Mouse (Mus musculus): ENCODE measurements around the gene Mbd5.
"Not testable (repeated sequence)": the region's sequence is repeated elsewhere in the genome, so short reads cannot be mapped to it uniquely, and the experiment has no call there.

Gene Mbd5

GRCm38 (mm10) chr2:49169766-49170165 lies 220.5 kb downstream of the Mbd5 start:
- no peak for DNase-seq (ENCODE audit: low spot score in 2 of 2)

- no peak for DNase-seq (ENCODE audit: low spot score in 2 of 2)
Measured at GRCm38 (mm10) chr2:49177015-49177414, 227.7 kb downstream of the Mbd5 start.

DNA sequence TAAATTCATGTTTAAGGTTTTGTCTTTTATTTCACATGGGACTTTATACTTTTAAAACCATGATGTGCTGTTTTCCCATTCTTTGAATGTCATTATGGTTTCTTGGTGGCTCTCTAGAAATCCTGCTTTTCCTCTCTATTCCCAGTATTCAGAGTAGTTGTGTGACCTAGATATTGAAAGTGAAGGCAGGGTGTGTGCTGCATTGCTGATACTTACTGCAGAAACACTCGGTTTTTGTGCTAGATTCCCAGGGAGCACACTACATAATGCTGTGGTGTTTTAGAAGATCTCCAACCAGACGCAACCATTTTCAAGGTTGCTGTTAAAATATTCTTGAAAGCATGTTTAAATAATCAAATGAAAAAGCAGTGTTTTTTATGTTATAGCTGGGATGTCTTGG lies 241.7 kb downstream of the Mbd5 start:
- DNase-seq (ENCODE audit: low spot score in 2 of 2): no peak

DNA sequence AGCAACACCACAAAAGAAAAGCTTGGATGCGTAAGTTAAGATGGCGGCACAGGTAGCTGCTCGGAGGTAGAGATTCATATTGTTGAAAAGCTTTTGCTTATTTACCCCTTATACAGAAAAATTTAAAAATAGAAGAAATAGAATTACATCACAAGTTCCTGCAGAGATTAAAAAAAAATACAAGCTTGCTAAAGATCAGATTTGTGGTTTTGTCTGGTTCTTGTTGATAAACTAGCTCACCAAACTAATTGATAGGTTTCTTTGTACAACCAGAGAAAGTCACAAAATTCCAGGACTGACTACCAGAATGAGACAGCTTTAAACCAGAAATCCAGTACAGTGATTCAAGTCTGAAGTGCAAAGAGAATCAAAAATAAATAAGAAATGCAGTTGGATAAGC lies 242.4 kb downstream of the Mbd5 start:
- DNase-seq (ENCODE audit: low spot score in 2 of 2): no peak

DNA sequence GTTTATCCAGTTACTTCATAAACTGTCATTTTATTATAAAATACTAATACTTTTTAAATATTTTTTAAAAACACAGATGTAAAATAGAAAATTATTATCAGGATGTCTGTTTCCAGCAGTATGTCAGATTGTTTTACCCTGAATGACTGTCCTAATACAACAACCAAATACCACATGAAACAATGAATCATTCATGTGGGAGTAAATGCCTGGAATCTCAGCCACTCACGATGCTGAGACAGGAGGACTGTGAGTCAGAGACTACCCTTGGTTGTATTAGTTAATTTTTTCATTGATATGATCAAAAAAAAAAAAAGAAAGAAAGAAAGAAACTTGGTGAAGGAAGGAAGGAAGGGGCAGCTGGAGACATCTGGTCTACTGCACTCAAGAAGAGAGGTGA lies 254.8 kb downstream of the Mbd5 start:
- DNase-seq (ENCODE audit: low spot score in 2 of 2): no peak

- DNase-seq (ENCODE audit: low spot score in 2 of 2): not testable (repeated sequence)
Measured at GRCm38 (mm10) chr2:49205692-49206091, 256.4 kb downstream of the Mbd5 start.

- DNase-seq (ENCODE audit: low spot score in 2 of 2): no peak
Measured at GRCm38 (mm10) chr2:49209349-49209748, 260.0 kb downstream of the Mbd5 start.

DNA sequence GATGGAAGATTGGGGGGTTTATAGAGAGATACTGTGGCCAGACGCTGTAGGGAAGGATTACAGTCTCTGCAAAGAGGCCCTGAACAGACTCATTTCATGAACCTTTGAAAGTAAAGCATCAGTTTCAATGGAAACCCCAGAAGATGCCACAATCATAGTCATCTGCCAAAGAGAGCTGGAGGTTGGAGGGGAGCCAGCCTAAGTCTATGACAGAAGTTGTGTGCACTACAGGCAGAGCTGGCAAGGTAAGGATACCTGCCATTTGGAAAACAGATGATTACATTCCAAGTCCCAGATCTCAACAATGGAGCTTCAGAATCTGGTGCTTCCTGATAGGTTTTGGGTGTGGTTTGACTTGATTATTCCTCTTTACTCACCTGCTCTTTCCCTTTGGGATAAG lies 261.1 kb downstream of the Mbd5 start:
- DNase-seq (ENCODE audit: low spot score in 2 of 2): no peak

DNA sequence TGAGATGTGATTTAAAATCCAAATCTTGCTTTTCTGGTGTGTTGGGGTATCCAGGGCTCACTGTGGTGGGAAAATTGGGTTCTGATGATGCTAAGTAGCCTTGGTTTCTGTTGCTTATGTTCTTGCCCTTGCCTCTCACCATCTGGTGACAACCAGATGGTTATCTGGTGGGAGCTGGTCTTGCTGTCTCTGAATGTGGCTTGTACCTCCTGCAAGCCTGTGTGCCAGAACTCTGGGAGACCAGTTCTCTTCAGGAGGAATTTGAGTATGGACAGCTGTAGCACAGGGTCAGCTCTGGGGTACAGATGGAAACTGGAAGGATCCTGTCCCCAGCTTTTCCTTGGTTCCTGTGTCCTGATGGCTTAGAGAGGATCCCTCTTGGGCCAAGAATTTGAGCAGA lies 280.4 kb downstream of the Mbd5 start:
- DNase-seq (ENCODE audit: low spot score in 2 of 2): no peak

DNA sequence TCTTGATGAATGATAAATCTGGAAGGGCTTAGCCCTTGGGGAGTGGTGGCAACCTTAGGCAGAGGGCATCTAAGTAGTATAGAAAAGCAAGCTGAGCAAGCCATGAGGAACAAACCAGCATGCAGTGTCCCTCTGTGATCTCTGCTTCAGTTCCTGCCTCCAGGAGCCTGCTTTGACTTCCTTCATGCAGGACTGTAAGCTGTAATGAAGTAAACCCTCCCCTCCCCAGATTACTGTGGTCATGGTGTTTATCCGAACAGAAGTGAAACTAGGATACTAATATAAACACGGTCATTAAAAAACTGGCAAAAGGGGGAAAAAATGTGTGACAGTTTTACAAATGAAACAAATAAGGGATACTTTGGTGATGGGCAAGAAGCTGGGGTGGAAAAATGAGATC lies 284.8 kb downstream of the Mbd5 start:
- no peak for DNase-seq (ENCODE audit: low spot score in 2 of 2)

DNA sequence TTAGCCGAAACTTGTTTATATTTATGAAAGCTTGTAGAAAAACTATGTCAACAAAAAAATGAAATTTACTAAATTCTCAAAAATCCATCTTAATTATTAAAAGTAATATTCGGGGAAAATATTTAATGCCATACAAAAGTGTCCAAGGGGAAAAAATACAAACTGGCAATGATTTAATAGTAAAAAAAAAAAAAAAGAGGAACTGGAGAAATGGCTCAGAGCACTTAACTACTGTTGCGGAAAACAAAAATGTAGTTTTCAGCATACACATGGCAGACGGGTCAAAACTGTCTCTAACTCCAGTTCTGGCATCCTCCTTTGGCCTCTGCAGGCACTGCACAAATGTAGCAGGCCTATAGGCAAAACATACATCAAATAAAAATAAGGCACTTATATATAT lies 292.4 kb downstream of the Mbd5 start:
- DNase-seq (ENCODE audit: low spot score in 2 of 2): no peak

DNA sequence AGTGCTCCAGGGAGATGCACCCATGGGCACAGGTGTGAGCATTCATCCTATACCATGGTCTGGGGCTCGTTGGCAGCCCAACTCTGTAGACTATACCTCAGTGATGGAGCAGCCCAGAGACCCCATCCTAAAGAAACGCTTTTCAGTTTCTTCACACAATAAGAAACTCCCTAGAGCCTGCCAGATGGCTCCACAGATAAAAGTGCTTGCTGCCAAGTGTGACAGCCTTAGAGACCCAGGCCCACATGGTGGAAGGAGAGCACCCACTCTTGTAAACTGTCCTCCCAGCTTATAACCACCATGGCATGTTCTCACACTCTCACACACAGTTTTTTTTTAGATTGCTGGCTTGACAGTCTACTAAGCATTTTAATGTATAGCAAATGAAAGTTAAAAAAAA lies 314.8 kb downstream of the Mbd5 start:
- DNase-seq (ENCODE audit: low spot score in 2 of 2): no peak

GRCm38 (mm10) chr2:49272295-49272967 lies 323.1 kb downstream of the Mbd5 start:
- DNase-seq (ENCODE audit: low spot score in 2 of 2): no peak

DNA sequence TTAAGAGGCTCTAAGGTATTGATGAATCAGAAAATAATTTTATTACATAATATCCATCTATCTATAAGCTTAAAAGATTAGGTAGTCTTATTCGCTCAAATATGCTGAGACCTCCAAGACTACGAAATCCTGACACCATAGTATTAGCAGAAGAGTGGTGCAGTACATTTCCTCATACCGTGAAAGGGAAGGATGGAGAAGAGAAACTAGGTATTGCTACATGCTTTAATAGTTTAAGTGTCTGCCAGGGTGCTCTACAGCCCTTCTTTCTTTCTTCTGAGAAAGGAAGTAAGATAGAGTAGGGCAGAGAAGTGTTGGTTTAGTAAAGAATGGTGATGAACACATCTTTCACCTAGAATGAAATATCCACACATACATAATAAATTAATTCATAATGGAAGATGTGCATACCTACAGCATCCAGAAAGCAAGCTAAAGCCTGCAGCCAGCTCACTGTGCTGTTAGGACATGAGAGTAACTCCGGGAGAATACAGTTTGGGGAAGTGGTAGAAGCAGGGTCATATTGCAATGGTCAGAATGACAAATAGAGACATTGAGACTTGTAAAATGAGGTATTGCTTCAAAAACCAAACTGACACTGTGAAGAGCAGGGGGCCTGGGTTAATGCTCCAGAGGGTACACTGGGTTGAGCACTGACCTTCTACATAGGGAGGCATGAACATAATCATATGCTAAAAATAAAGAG lies 326.9 kb downstream of the Mbd5 start:
- no peak for DNase-seq (ENCODE audit: low spot score in 2 of 2)

GRCm38 (mm10) chr2:49280496-49280895 lies 331.2 kb downstream of the Mbd5 start:
- no peak for DNase-seq (ENCODE audit: low spot score in 2 of 2)

GRCm38 (mm10) chr2:49283583-49283982 lies 334.3 kb downstream of the Mbd5 start:
- DNase-seq (ENCODE audit: low spot score in 2 of 2): no peak

DNA sequence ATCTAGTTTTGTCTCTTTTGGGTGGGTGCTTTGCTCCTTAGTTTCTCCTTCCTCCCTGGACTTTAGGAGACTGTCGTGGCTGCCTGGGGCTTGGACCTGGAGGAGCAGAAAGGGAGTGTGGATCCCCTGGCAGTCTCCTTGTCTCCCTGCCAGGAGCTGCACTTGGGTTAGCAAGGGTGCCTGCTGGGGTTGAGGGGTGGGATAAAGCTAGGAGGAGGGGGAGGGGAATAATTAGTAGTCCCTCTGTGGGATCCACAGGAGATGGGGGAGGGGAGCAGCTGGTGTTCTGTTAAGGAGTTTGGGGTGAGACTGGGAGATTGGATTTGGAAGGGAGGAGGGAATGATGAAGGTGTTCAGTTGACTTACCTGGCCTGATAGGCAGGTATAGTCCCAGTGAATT lies 337.7 kb downstream of the Mbd5 start:
- no peak for DNase-seq (ENCODE audit: low spot score in 2 of 2)

- DNase-seq (ENCODE audit: low spot score in 2 of 2): no peak
Measured at GRCm38 (mm10) chr2:49291709-49292108, 342.4 kb downstream of the Mbd5 start.

DNA sequence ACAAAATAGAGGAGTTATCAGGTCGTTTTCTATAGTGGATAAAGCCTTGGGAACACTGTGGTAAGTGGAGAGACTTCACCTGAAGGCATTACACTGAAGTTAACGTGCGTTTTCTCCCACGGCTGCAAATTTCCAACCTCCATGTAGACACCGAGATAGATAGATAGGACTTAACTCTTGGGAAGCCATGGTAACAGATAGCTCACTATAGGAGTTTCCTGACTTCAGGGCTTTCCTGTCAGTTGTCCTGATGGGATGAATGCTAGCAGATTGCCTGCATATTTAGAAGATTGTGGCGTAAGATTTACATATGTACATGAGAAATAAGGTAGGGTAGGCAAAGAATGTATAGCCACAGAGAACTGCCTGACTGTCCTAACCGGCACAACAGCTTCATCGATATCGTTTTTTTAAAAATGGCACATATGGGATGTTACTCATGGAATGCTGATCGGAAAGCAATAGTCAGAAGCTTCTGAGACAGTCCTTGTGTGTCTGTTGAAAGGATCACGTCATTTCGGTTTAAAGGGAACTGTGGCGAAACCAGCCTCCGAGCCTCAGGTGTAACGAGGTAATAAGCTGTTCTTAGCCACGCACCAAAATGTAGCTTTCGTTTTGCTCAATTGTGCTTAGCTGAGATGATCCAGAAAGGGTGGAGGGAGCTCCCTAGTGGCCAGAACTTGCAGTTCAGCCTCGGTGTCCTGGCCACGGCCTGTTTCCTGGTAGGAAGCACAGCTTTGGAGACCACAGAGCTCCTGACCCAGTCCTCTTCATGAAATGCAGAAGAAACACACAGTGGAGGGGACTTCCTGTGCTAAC lies 363.5 kb downstream of the Mbd5 start:
- DNase-seq (ENCODE audit: low spot score in 2 of 2): peak; percentile 81 to 82

DNA sequence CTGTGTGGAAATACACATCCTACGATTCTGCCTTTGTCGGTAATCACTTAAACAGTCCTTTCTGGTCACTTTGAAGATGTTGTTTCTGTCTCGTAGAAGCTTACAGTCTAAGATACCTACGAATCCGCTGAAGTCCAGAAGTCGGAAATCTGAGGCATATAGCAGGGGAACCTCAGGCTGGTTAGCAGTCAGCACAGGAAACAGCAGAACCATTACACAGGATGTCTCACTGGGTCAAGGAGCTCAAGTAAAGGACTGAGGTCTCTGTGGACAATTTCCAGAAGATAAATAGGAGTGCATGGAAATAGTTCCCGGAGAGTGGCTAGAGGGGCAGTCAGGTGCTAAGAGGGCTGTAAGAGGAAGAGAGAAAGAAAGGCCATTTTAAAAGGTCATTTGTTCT lies 384.3 kb downstream of the Mbd5 start:
- no peak for DNase-seq (ENCODE audit: low spot score in 2 of 2)

DNA sequence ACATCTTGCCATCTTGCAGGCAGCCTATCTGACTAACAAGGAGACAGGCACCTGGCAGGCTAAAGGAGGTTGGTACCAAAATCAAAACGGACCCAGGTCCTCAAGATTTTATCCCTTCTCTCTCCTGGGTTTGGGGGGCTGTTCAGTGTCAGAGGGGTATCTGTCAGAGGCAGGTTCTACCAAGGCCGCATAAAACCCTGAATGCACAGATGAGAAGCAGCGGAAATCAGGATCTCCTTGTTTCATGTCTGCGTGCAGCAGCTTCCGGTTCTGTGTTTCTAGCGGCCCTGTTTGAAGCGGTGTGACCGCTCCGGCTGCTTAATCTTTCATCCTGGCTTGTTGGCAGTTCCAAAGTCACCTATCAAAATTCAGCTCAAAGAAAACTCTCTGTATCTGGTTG lies 386.0 kb downstream of the Mbd5 start:
- DNase-seq (ENCODE audit: low spot score in 2 of 2): no peak

GRCm38 (mm10) chr2:49344287-49344686 lies 395.0 kb downstream of the Mbd5 start:
- DNase-seq (ENCODE audit: low spot score in 2 of 2): no peak

- DNase-seq (ENCODE audit: low spot score in 2 of 2): no peak
Measured at GRCm38 (mm10) chr2:49345786-49346185, 396.5 kb downstream of the Mbd5 start.
